ENCODE assay signal across 25 mouse cellular contexts in the genomic region with DNA sequence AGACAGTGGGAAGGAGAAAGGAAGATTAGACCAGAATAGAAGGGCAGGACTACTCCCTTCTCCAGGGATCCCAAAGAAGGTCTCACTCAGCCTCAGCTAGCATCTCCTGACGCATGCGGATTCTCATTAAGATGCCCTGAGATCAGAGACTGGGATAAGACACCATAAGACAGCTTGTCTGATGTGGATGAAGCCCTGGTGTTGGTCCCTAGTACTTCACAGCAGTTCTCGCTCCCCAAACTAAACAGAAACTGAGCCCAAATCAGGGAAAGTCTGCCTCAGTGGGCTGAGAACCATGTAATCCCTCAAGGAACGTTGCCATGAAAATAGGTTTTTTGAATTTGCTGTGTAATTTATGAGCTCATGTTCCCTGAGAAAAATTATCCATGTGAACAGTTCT.
DNase-seq lines count a peak whose midpoint lies in the region; ATAC-seq and TF ChIP-seq lines count a peak whose summit lies in the region.
"Had no signal": no experiment of that assay in that cellular context is flagged by ENCODE, and none has a peak within 500 bp of the region (broad histone marks: within the 10 kb centered on the region; RNA-seq: fewer than 3 reads in every experiment).

No protein-coding gene starts in this region.

- no peak for DNase-seq in forebrain, embryonic 10.5 days (ENCODE audit: extremely low spot score, low spot score)
- DNase-seq in midbrain, postnatal 0 days (ENCODE audit: low spot score), result no peak
- DNase-seq in gastrocnemius, postnatal 4 days (ENCODE audit: low spot score in 2 of 2), result no peak
- DNase-seq: cerebellum, adult 11 months; cerebellum, postnatal 25 days; embryo, embryonic 11 days; gastrocnemius, adult 2 months; kidney, postnatal 36 days; lung, postnatal 4 days; right cerebral cortex, postnatal 14 days had no signal

- no peaks in the 10 kb centered on the region for H3K27me3 ChIP-seq in forebrain, embryonic 16.5 days (replicated peaks; ENCODE audit: control insufficient read depth, insufficient read depth, low read length)
- no peaks in the 10 kb centered on the region for H3K27me3 ChIP-seq in forebrain, embryonic 10.5 days (ENCODE audit: poor library complexity, severe bottlenecking)
- H3K27me3 ChIP-seq in hindbrain, embryonic 15.5 days, result no peaks in the 10 kb centered on the region
- H3K27me3 ChIP-seq in hindbrain, embryonic 16.5 days (replicated peaks; ENCODE audit: control insufficient read depth, insufficient read depth, low read length), result no peaks in the 10 kb centered on the region
- no peaks in the 10 kb centered on the region for H3K27me3 ChIP-seq in midbrain, embryonic 13.5 days
- no peaks in the 10 kb centered on the region for H3K27me3 ChIP-seq in midbrain, postnatal 0 days (ENCODE audit: insufficient read depth, low read length)
- no peaks in the 10 kb centered on the region for H3K27me3 ChIP-seq in midbrain, embryonic 16.5 days (ENCODE audit: control insufficient read depth, insufficient read depth, low read depth, low read length)
- H3K27me3 ChIP-seq: CH12.LX; embryonic facial prominence, embryonic 13.5 days; liver, embryonic 15.5 days; lung, embryonic 15.5 days; midbrain, embryonic 12.5 days; Patski had no signal

- H3K4me1 ChIP-seq in forebrain, embryonic 16.5 days (replicated peaks; ENCODE audit: control insufficient read depth, insufficient read depth, low read length), result peaks cover 20% of the 10 kb centered on the region
- H3K4me1 ChIP-seq in forebrain, embryonic 10.5 days, result peaks cover 43% of the 10 kb centered on the region
- peaks cover 34% of the 10 kb centered on the region for H3K4me1 ChIP-seq in hindbrain, embryonic 15.5 days (replicated peaks)
- peaks cover 19% of the 10 kb centered on the region for H3K4me1 ChIP-seq in hindbrain, embryonic 16.5 days (ENCODE audit: control insufficient read depth, insufficient read depth, low read depth, low read length)
- peaks cover 60% of the 10 kb centered on the region for H3K4me1 ChIP-seq in midbrain, embryonic 13.5 days (replicated peaks)
- peaks cover 15% of the 10 kb centered on the region; the same call in 1 of the 2 replicates for H3K4me1 ChIP-seq in midbrain, postnatal 0 days (ENCODE audit: insufficient read depth, low read length)
- peaks cover 34% of the 10 kb centered on the region for H3K4me1 ChIP-seq in midbrain, embryonic 16.5 days (ENCODE audit: control insufficient read depth, insufficient read depth, low read length)

- H3K27ac ChIP-seq in forebrain, embryonic 16.5 days (ENCODE audit: low read length), result peak overlapping the region; percentile 54; the same call in 1 of the 2 replicates
- no peak overlapping the region for H3K27ac ChIP-seq in forebrain, embryonic 10.5 days
- peak overlapping the region; percentile 23; the same call in 1 of the 2 replicates for H3K27ac ChIP-seq in hindbrain, embryonic 15.5 days (replicated peaks)
- no peak overlapping the region; the same call in 1 of the 2 replicates for H3K27ac ChIP-seq in hindbrain, embryonic 16.5 days (ENCODE audit: low read depth, low read length)
- peak overlapping the region; percentile 39; the same call in 1 of the 2 replicates for H3K27ac ChIP-seq in midbrain, embryonic 13.5 days
- no peak overlapping the region for H3K27ac ChIP-seq in midbrain, postnatal 0 days (ENCODE audit: low read depth, low read length)
- peak overlapping the region; percentile 54; the same call in 1 of the 2 replicates for H3K27ac ChIP-seq in midbrain, embryonic 16.5 days (ENCODE audit: low read length)
- H3K27ac ChIP-seq: embryonic facial prominence, embryonic 13.5 days; heart, embryonic 10.5 days; liver, embryonic 15.5 days; lung, embryonic 15.5 days had no signal

- no peak overlapping the region for H3K4me3 ChIP-seq in forebrain, embryonic 16.5 days (replicated peaks; ENCODE audit: low read length)
- H3K4me3 ChIP-seq in forebrain, embryonic 10.5 days, result no peak overlapping the region
- H3K4me3 ChIP-seq in hindbrain, embryonic 15.5 days, result no peak overlapping the region
- no peak overlapping the region for H3K4me3 ChIP-seq in hindbrain, embryonic 16.5 days (ENCODE audit: low read length)
- no peak overlapping the region for H3K4me3 ChIP-seq in midbrain, embryonic 13.5 days (replicated peaks)
- no peak overlapping the region for H3K4me3 ChIP-seq in midbrain, postnatal 0 days (ENCODE audit: low read depth, low read length)
- H3K4me3 ChIP-seq in midbrain, embryonic 16.5 days (ENCODE audit: low read depth, low read length), result no peak overlapping the region
- H3K4me3 ChIP-seq: embryonic facial prominence, embryonic 13.5 days; erythroblast, embryonic 14.5 days; gastrocnemius, adult 2 months; heart, embryonic 10.5 days; liver, embryonic 15.5 days; lung, embryonic 15.5 days; midbrain, embryonic 12.5 days had no signal

- H3K36me3 ChIP-seq in forebrain, embryonic 16.5 days (ENCODE audit: control insufficient read depth, insufficient read depth), result no peaks in the 10 kb centered on the region
- no peaks in the 10 kb centered on the region for H3K36me3 ChIP-seq in forebrain, embryonic 10.5 days (replicated peaks)
- H3K36me3 ChIP-seq in hindbrain, embryonic 15.5 days, result no peaks in the 10 kb centered on the region
- no peaks in the 10 kb centered on the region for H3K36me3 ChIP-seq in hindbrain, embryonic 16.5 days (ENCODE audit: control insufficient read depth, insufficient read depth, low read length)
- no peaks in the 10 kb centered on the region for H3K36me3 ChIP-seq in midbrain, embryonic 13.5 days
- H3K36me3 ChIP-seq in midbrain, postnatal 0 days (ENCODE audit: insufficient read depth, low read length), result no peaks in the 10 kb centered on the region
- no peaks in the 10 kb centered on the region for H3K36me3 ChIP-seq in midbrain, embryonic 16.5 days (ENCODE audit: control insufficient read depth, insufficient read depth, low read length)
- H3K36me3 ChIP-seq: embryonic facial prominence, embryonic 13.5 days; G1E; heart, embryonic 10.5 days; liver, embryonic 15.5 days; lung, embryonic 15.5 days; midbrain, embryonic 12.5 days had no signal

- 66% methylated on average over 4 of the region's 4 CpGs for WGBS in forebrain, embryonic 16.5 days
- WGBS in forebrain, embryonic 10.5 days, result 94% methylated on average over 4 of the region's 4 CpGs
- 70% methylated on average over 4 of the region's 4 CpGs for WGBS in hindbrain, embryonic 15.5 days
- 71% methylated on average over 4 of the region's 4 CpGs for WGBS in hindbrain, embryonic 16.5 days
- whole genome bisulfite sequencing in midbrain, embryonic 13.5 days, result 83% methylated on average over 4 of the region's 4 CpGs
- 68% methylated on average over 4 of the region's 4 CpGs for WGBS in midbrain, postnatal 0 days
- WGBS in midbrain, embryonic 16.5 days, result 69% methylated on average over 4 of the region's 4 CpGs

- H3K9me3 ChIP-seq in forebrain, embryonic 16.5 days (ENCODE audit: control insufficient read depth, low read length), result no peaks in the 10 kb centered on the region
- H3K9me3 ChIP-seq in forebrain, embryonic 10.5 days, result no peaks in the 10 kb centered on the region
- no peaks in the 10 kb centered on the region for H3K9me3 ChIP-seq in hindbrain, embryonic 15.5 days
- H3K9me3 ChIP-seq in hindbrain, embryonic 16.5 days (ENCODE audit: control insufficient read depth, low read length), result no peaks in the 10 kb centered on the region
- no peaks in the 10 kb centered on the region for H3K9me3 ChIP-seq in midbrain, embryonic 13.5 days
- no peaks in the 10 kb centered on the region for H3K9me3 ChIP-seq in midbrain, postnatal 0 days (ENCODE audit: low read length)
- H3K9me3 ChIP-seq in midbrain, embryonic 16.5 days (replicated peaks; ENCODE audit: control insufficient read depth, low read length, poor library complexity, severe bottlenecking), result no peaks in the 10 kb centered on the region
- H3K9me3 ChIP-seq: embryonic facial prominence, embryonic 13.5 days; heart, embryonic 10.5 days; liver, embryonic 15.5 days; lung, embryonic 15.5 days; midbrain, embryonic 12.5 days had no signal

- TF ChIP-seq CTCF in midbrain, postnatal 0 days (IDR thresholded peaks at IDR 0.05), result no peak

- H3K9ac ChIP-seq in forebrain, embryonic 16.5 days (replicated peaks; ENCODE audit: low read depth, low read length), result no peak overlapping the region
- H3K9ac ChIP-seq in hindbrain, embryonic 15.5 days, result no peak overlapping the region
- H3K9ac ChIP-seq in hindbrain, embryonic 16.5 days (ENCODE audit: low read depth, low read length), result no peak overlapping the region
- 0 out of 2 replicates have a peak overlapping the region, but pooled peaks have one; percentile 25 for H3K9ac ChIP-seq in midbrain, embryonic 13.5 days (replicated peaks)
- H3K9ac ChIP-seq in midbrain, postnatal 0 days (replicated peaks; ENCODE audit: low read length, poor library complexity, severe bottlenecking), result no peak overlapping the region
- H3K9ac ChIP-seq in midbrain, embryonic 16.5 days (ENCODE audit: low read depth, low read length), result peak overlapping the region; percentile 46; the same call in 1 of the 2 replicates
- H3K9ac ChIP-seq: embryonic facial prominence, embryonic 13.5 days; liver, embryonic 15.5 days; lung, embryonic 15.5 days; midbrain, embryonic 12.5 days had no signal

- peak; percentile 26 for ATAC-seq in forebrain, embryonic 16.5 days
- no peak for ATAC-seq in hindbrain, embryonic 15.5 days (ENCODE audit: low FRiP score, low read depth)
- no peak; the same call in 1 of the 2 replicates for ATAC-seq in hindbrain, embryonic 16.5 days
- ATAC-seq in midbrain, embryonic 13.5 days, result peak; percentile 19; the same call in 1 of the 2 replicates
- no peak for ATAC-seq in midbrain, postnatal 0 days (ENCODE audit: low FRiP score)
- no peak for ATAC-seq in midbrain, embryonic 16.5 days
- ATAC-seq: intestine, embryonic 16.5 days; Patski had no signal

- H3K4me2 ChIP-seq in forebrain, embryonic 16.5 days (ENCODE audit: low read length), result no peak overlapping the region
- H3K4me2 ChIP-seq in hindbrain, embryonic 15.5 days, result no peak overlapping the region
- no peak overlapping the region for H3K4me2 ChIP-seq in hindbrain, embryonic 16.5 days (ENCODE audit: low read length)
- H3K4me2 ChIP-seq in midbrain, embryonic 13.5 days (replicated peaks), result no peak overlapping the region
- H3K4me2 ChIP-seq in midbrain, postnatal 0 days (ENCODE audit: low read depth, low read length, poor library complexity, severe bottlenecking), result no peak overlapping the region
- no peak overlapping the region for H3K4me2 ChIP-seq in midbrain, embryonic 16.5 days (ENCODE audit: low read length)
- H3K4me2 ChIP-seq: embryonic facial prominence, embryonic 13.5 days; liver, embryonic 15.5 days; lung, embryonic 15.5 days; midbrain, embryonic 12.5 days had no signal

Comparison
In these comparisons a context has a peak if more than half of its experiments do, and no peak if none do; other contexts are left out.
1. ATAC-seq: peak in forebrain, embryonic 16.5 days (single experiment) and midbrain, embryonic 13.5 days (single experiment); none in hindbrain, embryonic 15.5 days (single experiment), hindbrain, embryonic 16.5 days (single experiment), midbrain, postnatal 0 days (single experiment) and midbrain, embryonic 16.5 days (single experiment).
2. H3K27ac ChIP-seq: peak in forebrain, embryonic 16.5 days (single experiment), hindbrain, embryonic 15.5 days (single experiment), midbrain, embryonic 13.5 days (single experiment) and midbrain, embryonic 16.5 days (single experiment); none in forebrain, embryonic 10.5 days (single experiment), hindbrain, embryonic 16.5 days (single experiment) and midbrain, postnatal 0 days (single experiment).
3. H3K9ac ChIP-seq: peak in midbrain, embryonic 13.5 days (single experiment) and midbrain, embryonic 16.5 days (single experiment); none in forebrain, embryonic 16.5 days (single experiment), hindbrain, embryonic 15.5 days (single experiment), hindbrain, embryonic 16.5 days (single experiment) and midbrain, postnatal 0 days (single experiment).